Mouse (Mus musculus) spleen, postnatal 10 days (tissue): ENCODE measurements around the gene Tmprss11f.
"Not testable (repeated sequence)": the region's sequence is repeated elsewhere in the genome, so short reads cannot be mapped to it uniquely, and the experiment has no call there.

ENCODE experiments used
- DNase-seq, 2 experiments: peaks; one replicate each; pipeline ENCODE4 v3.0.0; 2021 to 2022; ENCODE audit warnings: low spot score in 2 of 2

The Tmprss11f gene

GRCm38 (mm10) chr5:86632324-86632723 is at the start of gene Tmprss11f:
Tmprss11f (minus strand) TSS chr5:86632424.
- DNase-seq = no peak

- DNase-seq = no peak
Measured at GRCm38 (mm10) chr5:86676262-86676661, 44.0 kb upstream of the Tmprss11f start, which contains the start of gene Tmprss11b. Tmprss11b (minus strand) TSS chr5:86676362.

- not testable (repeated sequence) for DNase-seq
Measured at GRCm38 (mm10) chr5:86649185-86649584, 17.0 kb upstream of the Tmprss11f start.

- no peak for DNase-seq
Measured at GRCm38 (mm10) chr5:86640795-86641194, 8.6 kb upstream of the Tmprss11f start.

GRCm38 (mm10) chr5:86630700-86631099 is 1.5 kb downstream of the Tmprss11f start:
- no peak for DNase-seq

GRCm38 (mm10) chr5:86621778-86622177 is 10.4 kb downstream of the Tmprss11f start:
- DNase-seq = no peak

- DNase-seq = no peak
Measured at GRCm38 (mm10) chr5:86585896-86586295, 46.3 kb downstream of the Tmprss11f start.

GRCm38 (mm10) chr5:86582618-86583017 is 49.6 kb downstream of the Tmprss11f start:
- no peak for DNase-seq

GRCm38 (mm10) chr5:86581998-86582397 is 50.2 kb downstream of the Tmprss11f start:
- DNase-seq = no peak

- not testable (repeated sequence) for DNase-seq
Measured at GRCm38 (mm10) chr5:86578761-86579160, 53.5 kb downstream of the Tmprss11f start.

- no peak for DNase-seq
Measured at GRCm38 (mm10) chr5:86546693-86547092, 85.5 kb downstream of the Tmprss11f start.

- DNase-seq = no peak
Measured at GRCm38 (mm10) chr5:86540601-86541000, 91.6 kb downstream of the Tmprss11f start.

- no peak for DNase-seq
Measured at GRCm38 (mm10) chr5:86528725-86529124, 103.5 kb downstream of the Tmprss11f start.

GRCm38 (mm10) chr5:86518500-86518899 is 113.7 kb downstream of the Tmprss11f start, which contains the start of gene Tmprss11g:
Tmprss11g (minus strand) TSS chr5:86518600.
- DNase-seq = no peak

GRCm38 (mm10) chr5:86511538-86511937 is 120.7 kb downstream of the Tmprss11f start:
- no peak for DNase-seq

- DNase-seq = no peak
Measured at GRCm38 (mm10) chr5:86493453-86493852, 138.8 kb downstream of the Tmprss11f start.

GRCm38 (mm10) chr5:86482562-86482961 is 149.7 kb downstream of the Tmprss11f start:
- no peak for DNase-seq

GRCm38 (mm10) chr5:86482031-86482430 is 150.2 kb downstream of the Tmprss11f start:
- DNase-seq = no peak

GRCm38 (mm10) chr5:86473859-86474258 is 158.4 kb downstream of the Tmprss11f start:
- no peak for DNase-seq
